Mouse (Mus musculus) retina, postnatal 7 days (tissue): ENCODE data around the gene Stat5a.

Source experiments
- DNase-seq: peaks from one replicate; pipeline ENCODE4 v3.0.0-alpha.2; 2012; ENCODE audit warnings: low read depth, low spot score

Stat5a gene

DNA sequence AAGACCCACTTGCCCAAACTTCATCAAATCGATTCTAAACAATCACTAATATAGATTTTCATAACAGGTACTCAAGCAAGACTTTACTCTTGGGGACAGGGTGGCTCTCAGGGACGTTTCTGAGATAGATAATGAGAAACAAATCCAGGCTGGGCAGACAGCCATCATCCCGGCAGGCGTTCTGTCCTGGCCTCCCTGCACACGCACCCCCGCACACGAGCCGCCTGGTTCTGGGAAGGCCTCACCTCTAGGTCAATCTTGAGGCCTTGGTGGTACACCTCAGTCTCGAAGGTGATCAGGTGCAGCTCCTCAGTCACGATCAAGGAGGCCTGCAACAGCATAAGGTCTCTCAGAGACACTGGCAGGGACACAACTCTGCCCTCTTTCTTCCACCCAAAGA is 36.9 kb downstream of the Stat5a start:
- no peak for DNase-seq

DNA sequence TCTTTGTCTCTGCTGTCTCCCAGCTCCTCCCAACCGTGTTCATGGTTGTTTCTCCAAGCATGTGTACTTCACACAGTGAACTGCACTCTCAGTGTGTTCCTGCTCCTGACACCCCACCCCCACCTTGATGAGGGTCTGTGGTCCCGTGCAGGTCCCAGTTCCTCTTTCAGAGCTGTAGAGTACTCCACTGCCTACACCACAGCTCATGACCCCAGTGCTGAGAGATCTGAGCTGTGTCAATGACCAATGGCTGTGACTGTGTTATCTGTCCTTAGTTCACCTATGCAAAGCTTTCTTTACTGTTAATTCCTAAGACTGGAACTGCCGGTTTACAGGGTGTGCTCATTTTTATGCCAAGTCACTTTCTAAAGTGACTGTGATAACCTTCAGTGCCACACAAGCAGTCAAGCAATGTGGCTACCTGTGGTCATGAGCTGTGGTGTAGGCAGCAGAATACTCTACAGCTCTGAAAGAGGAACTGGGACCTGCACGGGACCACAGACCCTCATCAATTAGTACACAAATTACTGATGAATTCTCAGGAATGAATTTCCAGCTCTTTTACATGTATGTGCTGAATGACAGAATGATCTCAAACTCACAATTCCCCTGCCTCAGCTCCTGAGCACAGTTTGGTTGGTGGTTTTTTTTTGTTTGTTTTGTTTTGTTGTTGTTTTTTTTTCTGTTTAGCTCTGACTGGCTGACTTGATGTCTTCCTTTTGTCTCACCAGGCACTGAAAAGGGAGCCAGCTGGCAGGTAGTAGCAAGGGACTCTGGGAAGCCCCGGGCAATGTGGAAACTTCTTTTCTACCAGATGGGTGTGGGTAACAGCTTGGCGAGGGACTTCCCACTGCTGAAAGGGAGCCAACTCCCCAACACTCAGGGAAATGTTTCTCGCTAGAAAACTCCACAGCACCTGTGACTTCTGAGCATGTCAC is 38.4 kb downstream of the Stat5a start:
- DNase-seq: no peak

DNA sequence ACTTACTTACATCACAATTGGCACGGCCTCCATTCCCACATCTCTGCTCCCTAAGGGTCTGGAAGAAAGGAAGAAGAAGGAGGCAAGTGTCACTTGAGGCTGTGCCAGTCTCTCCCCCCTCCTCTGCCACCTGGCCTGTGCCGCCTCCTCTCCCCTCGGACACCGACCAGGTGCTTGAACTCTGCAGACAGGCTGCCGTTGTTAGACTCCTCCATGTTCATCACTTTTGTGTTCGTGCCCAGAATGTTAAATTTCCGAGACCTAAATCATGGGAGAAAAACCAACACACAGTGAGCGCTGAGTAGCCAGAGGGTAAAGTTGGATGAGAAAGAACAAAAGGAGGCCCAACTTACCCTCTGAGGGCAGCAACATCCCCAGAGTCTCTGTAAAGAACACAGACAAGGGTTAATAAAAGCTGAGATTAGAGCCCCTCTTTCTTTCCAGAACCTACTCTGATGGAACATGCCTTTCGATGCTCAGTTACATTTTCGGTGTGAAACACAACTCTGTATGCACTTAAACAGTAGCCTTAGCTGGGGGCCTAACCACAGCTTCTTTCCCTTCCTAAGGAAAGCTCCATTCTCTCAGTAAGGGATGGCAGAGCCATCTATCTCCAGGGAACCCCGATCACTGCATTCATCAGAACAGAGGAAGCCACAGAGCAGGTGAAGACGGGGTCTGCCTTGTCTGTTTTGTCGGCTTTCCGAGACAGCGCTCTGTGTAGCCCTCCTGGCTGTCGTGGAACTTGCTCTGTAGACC is 39.5 kb downstream of the Stat5a start:
- no peak for DNase-seq

DNA sequence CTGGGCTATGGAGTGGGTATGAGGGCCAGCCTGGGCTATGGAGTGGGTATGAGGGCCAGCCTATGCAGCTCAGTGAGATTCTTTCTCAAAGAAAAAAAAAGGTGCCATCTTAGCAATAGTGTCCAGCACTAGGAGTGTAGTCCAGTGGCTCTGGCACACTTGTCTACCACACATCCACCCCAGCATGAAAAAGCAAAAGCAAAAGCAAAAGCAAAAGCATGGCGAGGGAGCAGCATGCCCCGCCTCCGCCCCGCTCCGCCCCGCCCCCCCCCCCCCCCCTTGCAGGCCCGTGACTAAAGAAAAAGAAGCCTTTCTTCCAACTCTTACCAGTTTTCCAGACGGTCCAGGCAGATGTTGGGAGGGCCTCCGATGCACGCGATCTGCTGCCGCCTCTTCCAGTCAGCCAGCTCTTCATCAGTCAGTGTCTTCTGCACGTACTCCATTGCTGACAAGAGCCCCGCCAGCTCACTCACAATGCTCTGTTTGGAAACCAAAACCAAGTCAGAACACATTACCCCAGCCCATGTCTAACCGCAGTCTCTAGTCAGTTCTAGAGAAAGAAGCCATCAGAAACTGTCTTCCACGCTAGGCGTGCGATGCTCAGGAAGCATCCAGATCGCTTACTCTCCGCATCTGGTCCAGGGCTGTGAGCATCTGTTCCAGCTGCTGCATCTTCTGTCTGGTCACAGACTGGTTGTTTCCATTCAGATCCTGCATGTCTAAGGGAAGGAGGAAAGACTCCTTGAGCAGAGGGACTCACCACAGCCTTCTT is 45.6 kb downstream of the Stat5a start:
- DNase-seq: no peak

DNA sequence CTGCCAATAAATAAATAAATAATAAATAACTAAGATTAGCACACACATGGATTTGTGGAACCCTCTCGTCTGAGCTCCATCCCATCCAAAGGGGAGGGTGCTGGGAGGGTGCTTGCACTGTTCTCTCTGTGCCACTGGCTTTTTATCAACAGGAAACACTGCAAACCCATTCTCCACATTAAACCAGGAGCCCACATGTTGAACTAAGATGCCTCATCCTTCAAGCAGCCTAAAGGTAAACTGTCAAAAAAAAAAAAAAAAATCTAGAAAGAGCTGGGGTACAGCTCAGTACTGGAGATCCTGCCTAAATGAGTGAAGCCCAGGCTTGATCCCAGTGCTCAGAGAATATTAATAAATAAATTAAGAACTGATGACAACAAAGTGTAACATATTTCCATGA is 46.8 kb downstream of the Stat5a start:
- DNase-seq: no peak

DNA sequence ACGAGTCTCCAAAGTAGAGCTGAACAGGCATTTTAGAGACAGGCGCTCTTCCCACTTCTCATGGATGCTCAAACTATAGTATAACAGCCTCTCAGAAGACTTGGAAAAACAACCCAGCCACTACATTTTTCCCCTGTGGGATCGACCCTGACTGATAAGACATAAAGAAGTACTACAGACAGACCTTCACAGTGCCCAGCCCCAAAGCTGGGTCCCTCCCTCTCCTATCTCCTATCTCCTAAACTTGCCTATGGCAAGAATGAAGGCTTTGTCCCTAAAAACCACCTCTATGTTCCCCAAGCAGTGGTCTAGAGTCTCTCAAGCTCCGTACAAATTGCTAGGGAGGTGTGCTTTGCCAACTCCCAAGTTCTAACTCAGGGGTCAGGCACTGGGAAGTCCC is 47.7 kb downstream of the Stat5a start:
- DNase-seq: no peak

DNA sequence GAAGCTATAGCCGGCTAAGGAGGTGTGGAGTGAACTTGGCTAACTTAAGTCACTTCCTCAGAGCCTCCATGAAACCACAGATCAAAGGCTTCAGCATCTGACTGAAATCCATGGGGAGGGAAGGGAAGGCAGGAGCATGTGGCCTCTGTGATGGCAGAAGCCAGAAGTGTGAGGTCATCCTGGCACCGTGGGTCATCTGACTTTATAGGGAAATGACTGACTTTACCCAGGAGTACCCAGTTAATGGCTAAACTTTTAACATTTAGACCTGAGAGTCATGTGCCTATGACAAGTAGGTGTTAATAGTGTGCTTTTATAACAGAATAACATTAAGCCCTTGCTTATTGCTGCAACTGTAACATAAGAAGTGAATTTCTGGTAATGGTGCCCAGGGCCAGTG is 49.0 kb downstream of the Stat5a start:
- no peak for DNase-seq

DNA sequence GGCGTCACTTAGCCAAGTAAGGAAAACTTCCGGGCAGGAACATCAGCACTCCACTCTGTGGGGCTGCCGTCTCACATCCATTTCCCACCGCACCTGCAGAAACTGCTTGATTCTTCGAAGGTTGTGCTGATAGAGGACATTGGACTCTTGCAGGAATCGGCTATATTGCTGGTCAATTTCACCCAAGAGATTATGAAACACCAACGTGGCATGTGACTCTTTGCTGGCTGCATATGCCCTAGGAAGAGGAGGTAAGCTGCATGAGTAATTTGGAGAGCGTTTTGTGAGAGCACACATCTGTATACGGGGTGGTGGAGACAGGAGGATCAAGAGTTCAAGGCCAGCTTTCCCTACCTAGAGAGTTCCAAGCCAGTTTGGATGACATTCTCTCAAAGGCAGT is 49.4 kb downstream of the Stat5a start:
- no peak for DNase-seq

DNA sequence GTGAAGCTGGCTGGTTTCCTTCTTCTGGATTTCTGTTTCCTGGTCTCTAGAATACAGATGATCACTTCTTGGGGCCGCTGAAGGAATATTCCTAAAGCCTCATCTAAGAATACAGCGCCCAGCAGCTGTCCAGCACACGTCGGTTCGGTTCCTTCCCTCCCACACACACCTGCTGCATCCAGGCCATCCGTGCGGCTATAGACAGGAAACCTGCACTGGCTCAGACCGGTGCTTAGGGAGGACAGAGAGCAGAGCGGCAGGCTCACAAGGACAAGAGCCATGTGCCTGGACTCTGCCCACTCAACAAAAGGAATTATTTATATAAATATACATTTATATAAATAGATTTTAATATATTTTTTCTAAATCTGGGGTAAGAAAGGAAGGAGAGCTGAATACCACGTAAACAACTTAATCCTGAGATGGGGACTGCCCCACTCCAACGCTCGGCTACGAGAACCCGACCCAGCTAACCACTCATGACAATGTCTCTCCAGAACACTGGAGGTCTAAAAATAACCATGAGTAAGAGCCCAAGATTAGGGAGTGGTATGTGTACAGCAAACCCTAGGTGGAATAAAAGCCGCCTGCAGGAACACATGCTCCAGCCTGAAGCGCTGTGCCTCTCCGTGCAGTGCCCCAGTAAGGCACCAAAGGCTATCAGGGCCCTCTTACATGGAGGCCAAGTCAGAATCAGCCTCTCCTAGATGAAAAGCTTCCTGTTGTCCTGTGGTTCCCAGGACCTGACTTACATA is 53.4 kb downstream of the Stat5a start:
- no peak for DNase-seq

DNA sequence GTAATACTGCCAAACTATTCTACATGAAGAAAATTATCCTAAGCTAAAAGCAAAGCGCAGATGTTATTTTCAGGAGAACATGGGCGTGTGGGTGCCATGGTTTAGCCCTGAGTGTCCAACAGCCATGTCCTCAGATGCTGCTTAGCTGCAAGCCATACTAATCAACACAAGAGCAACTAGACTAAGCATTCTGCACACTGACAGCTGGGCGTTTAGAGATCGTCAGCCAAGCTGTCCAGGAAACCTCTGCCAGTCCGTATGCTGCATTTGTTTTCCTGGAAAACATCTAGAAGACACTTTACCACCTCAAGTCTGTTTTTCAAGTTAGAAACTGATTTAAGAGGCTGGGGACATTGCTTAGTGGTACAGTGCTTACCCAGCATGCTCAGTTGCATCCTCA is 55.3 kb downstream of the Stat5a start:
- no peak for DNase-seq

DNA sequence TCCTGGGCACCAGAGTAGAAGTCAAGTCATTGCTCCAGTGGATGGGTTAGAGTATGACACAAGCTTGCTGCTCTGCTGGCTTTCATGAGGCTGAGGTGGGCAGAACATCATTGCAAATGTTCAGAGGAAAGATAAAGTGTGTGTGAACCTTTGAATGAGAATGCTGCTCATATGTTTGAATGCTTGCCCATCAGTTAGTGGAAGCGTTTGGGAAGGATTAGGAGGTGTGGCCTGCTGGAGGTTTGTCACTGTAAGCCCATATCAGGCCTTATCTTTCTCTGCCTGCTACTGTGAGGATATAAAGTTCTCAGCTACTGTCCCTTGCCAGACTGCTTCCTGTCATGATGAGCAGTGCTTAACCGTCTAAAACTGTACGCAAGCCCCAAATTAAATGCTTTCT is 55.9 kb downstream of the Stat5a start:
- no peak for DNase-seq

DNA sequence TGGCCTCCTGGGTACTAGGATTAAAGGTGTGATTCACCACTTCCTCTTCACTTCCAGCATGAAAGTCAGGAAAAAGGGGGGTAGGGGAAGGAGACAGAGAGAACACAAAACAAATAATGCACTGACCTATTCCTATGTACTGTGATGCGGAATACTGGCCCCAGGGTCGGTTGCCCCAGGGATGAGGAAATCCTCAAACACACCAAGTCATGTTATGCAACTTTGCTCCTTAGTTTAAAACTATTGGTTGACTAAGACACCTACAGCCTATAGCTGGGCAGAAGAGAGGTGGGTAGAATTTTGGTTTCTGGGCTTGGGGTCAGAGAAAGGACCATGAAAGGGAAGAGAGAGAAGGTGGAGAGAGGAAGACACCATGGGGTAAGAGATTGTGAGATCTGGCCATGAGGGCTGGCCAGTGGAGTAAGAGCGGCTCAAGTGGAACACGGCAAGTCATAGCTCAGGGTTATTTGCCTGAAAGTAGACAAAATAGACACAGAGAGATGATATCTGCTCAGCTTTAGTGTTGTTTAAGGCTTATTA is 57.4 kb downstream of the Stat5a start:
- no peak for DNase-seq

DNA sequence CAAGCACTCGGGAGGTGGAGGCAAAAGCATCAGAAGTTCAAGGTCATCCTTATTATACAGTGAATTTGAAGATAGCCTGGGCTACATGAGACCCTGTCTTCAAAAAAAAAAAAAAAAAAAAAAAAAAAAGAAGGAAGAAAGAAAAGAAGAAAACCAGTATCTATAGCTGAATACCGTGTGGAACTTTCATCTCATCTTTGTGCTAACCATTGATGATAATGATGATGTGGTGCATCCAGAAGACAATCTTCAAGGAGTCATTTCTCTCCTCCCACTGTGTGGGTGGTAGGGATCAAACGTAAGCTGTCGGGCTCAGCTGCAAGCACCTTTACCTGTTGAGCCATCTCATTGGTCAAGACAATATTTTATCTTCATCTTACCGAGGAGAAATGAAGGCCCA is 58.9 kb downstream of the Stat5a start:
- no peak for DNase-seq

DNA sequence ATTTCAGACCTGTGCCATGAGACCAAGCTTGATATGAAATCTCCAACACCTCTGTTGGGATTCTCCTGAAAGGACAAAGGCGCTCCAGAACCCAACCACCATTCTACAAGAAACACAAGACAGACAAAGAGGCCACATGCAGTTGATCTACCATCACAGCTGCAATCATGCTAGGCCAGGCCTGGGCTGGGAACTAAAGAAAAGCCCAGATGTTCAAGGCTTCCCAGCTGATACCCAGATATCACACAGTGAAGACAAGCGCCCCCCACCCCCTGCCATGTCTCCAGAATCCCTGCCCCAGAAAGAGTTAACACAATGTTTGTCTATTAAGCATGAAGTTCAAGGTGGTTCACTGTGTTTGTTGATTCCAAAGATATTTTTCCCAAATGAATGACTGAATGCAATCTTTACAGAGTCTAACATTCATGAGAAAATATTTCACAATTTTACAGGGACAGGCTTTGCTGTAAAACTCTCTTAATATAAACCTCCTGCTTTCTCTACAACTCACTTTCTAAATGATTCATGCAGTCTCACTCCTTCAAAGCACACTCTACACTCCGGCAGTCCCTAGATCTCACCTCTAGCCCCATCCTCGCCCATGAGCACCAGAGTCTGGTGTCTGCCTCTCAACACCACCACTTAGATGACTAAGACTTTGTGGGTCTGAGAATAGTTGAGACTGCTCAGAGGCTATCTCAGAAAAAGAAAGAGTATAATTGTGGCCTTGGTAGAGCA is 61.9 kb downstream of the Stat5a start:
- no peak for DNase-seq

DNA sequence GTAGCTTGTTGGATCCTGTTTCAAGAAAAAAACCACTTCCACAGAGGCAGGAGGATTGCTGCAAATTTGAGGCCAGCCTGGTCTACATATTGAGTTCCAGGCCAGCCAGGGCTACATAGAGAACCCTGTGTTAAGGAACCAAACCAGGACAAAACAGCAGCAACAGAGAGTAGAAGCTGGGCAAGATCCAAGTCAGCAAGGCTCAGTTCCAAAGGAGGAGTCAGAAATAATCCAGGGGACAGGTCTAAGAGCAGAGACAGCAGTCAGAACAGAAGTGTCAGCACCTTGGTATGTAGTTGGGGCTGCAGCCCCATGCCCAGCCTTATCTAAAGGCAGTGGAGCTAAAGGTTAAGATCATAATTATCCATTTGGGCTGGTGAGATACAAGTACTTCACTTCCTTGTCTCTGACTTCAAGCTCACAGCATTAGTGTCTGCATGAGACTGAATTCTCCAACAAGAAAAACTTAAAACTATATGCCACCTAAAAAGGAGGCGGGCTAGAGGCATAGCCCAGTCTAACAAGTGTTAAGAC is 65.3 kb downstream of the Stat5a start:
- no peak for DNase-seq

DNA sequence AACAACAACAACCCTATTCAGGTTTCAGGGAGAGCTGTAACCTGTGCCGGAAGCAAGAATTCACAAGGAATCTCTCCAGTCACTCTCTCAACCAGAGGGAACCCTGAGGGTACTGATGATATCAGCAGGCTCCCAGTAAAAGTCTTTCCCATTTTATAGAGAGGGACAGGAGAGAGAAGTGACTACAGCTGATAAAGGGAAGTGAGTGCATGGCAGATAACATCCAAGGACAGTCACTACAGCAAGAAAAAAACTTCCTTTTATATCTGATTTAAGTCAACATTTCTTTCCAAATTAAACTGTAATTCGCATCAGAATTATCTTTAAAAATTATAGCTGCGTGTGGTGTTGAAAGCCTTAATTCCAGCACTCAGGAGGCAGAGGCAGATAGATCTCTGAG is 68.2 kb downstream of the Stat5a start:
- no peak for DNase-seq

DNA sequence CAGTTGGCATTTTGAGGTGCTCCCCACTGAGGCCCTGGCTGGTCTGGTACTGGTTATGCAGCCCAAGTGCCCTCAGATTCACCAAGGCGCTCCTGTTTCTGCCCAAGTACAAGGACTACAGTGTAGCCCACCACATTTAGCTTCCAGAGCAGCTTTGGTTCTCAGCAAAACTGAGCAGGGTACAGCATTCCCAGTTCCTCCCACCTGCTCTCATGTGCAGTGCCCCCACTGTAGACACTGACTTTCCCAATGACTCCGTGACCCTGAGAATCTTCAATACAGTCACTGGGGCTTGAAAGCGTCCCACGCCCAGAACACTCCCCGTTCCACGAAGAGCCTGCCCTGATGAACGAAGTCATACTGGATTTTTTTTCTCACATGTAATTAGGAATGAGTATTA is 71.5 kb downstream of the Stat5a start:
- DNase-seq: no peak

DNA sequence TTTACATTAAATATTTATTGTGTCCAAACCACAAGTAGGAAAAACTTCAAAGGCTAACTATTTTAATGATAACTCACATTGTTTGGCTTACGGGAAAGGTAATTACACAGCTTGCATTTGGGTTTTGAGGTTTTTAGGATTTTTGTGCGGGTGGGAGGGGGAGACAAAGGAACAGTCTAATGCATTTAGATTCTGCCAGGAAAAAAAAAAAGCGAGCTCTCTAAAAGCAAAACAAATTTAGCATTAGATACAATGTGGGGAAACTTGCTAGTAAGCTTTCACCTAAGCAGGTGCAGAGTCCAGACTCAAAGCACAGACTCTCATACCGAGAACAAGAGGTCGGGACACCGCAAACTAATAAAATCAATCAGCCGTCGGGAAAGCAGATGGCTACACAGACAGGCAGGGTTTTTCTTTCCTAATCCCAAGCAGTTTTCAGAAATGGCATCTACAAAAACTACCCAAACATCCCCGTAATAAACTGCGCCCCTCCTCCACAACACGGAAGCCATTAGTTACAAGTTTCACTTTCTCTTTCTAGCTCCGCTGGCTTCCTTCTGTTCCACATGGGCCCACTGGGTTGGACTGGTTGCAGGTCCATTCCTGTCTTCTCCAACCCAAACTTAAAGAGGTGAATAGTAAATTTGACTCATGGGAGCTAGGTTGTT is 72.2 kb downstream of the Stat5a start:
- DNase-seq: no peak
